In the genomic region with DNA sequence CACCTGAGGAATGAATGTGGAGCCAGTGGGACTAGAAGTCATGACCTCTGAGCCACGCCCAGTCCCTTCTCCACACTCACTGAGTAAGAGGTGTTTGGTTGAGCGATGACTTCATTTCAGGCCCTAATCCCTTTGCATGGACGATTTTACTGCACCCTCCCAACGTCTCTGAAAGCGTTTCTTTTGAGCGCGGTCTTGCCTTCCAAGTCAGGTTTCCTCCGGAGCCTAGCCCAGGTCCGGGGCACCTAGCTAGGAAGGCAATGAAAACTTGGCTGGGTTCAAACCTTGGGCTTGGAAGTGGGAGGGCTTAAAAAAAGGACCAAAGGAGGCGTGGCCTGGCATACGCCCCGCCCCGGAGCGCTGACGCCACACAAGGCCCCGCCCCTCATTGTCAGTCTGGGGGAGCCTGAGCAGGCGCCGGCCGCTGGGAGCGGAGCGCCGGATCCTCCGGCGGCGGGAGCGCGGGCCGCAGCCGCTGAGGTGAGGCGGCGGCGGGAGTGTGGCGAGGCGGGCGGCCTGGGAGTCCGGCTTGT, we compare ENCODE assay signal across 7 mouse cellular contexts. TPM values are rescaled to one million over a fixed set of nuclear protein-coding genes. Genes with fewer than 3 reads are reported as not detected.
DNase-seq lines count a peak whose midpoint lies in the region; ATAC-seq lines count a peak whose summit lies in the region.

TSS of gene Luzp1 (plus strand) at position 391 of the 533 bp plus-strand sequence.

- peak; percentile 90 for ATAC-seq in embryonic facial prominence, embryonic 11.5 days (replicated peaks; ENCODE audit: insufficient number of reproducible peaks, low FRiP score, low TSS enrichment, low read depth)
- ATAC-seq in granulocyte monocyte progenitor cell, adult 5-6 weeks (replicated peaks; ENCODE audit: poor library complexity, severe bottlenecking): peak; percentile 77
- peak; percentile 94 for ATAC-seq in midbrain, embryonic 13.5 days

- no peaks in the 10 kb centered on the region for H3K9me3 ChIP-seq in embryonic facial prominence, embryonic 11.5 days (replicated peaks; ENCODE audit: control insufficient read depth, low read length)
- no peaks in the 10 kb centered on the region for H3K9me3 ChIP-seq in limb, embryonic 10.5 days (replicated peaks)
- no peaks in the 10 kb centered on the region for H3K9me3 ChIP-seq in midbrain, embryonic 13.5 days

- peak within 1 kb of the TSS; percentile 70 for H3K4me2 ChIP-seq in embryonic facial prominence, embryonic 11.5 days (ENCODE audit: low read depth, low read length)
- peak within 1 kb of the TSS; percentile 71 for H3K4me2 ChIP-seq in midbrain, embryonic 13.5 days (replicated peaks)

- no peaks in the 10 kb centered on the region for H3K27me3 ChIP-seq in embryonic facial prominence, embryonic 11.5 days (ENCODE audit: control insufficient read depth, insufficient read depth, low read length)
- H3K27me3 ChIP-seq in limb, embryonic 10.5 days (ENCODE audit: low read depth, poor library complexity, severe bottlenecking): peaks cover 19% of the 10 kb centered on the region
- peaks cover 12% of the 10 kb centered on the region for H3K27me3 ChIP-seq in midbrain, embryonic 13.5 days

- 1% methylated on average over 34 of the region's 36 CpGs for WGBS in embryonic facial prominence, embryonic 11.5 days
- WGBS in limb, embryonic 10.5 days: 1% methylated on average over 36 of the region's 36 CpGs
- WGBS in midbrain, embryonic 13.5 days: under 1% methylated on average over 36 of the region's 36 CpGs

- no peaks in the 10 kb centered on the region; the same call in 1 of the 2 replicates for H3K4me1 ChIP-seq in embryonic facial prominence, embryonic 11.5 days (ENCODE audit: control insufficient read depth, insufficient read depth, low read length)
- H3K4me1 ChIP-seq in limb, embryonic 10.5 days: peaks cover 32% of the 10 kb centered on the region
- peaks cover 23% of the 10 kb centered on the region for H3K4me1 ChIP-seq in midbrain, embryonic 13.5 days (replicated peaks)

- peak; percentile 96 for DNase-seq in adrenal gland, postnatal 14 days
- peak; percentile 95 for DNase-seq in embryonic facial prominence, embryonic 11.5 days (ENCODE audit: low spot score)
- peak; percentile 94 for DNase-seq in kidney, adult 11 months
- peak; percentile 96 for DNase-seq in limb, embryonic 10.5 days (ENCODE audit: low spot score)
- DNase-seq in spleen, adult 12 weeks (ENCODE audit: low spot score): peak; percentile 76

- H3K36me3 ChIP-seq in embryonic facial prominence, embryonic 11.5 days (replicated peaks; ENCODE audit: control insufficient read depth, insufficient read depth, low read depth, low read length): no peaks in the 10 kb centered on the region
- no peaks in the 10 kb centered on the region for H3K36me3 ChIP-seq in limb, embryonic 10.5 days
- no peaks in the 10 kb centered on the region for H3K36me3 ChIP-seq in midbrain, embryonic 13.5 days

- peak within 1 kb of the TSS; percentile 97 for H3K9ac ChIP-seq in embryonic facial prominence, embryonic 11.5 days (replicated peaks; ENCODE audit: low read length)
- H3K9ac ChIP-seq in midbrain, embryonic 13.5 days (replicated peaks): peak within 1 kb of the TSS; percentile 90

- peak within 1 kb of the TSS; percentile 86 for H3K27ac ChIP-seq in embryonic facial prominence, embryonic 11.5 days (replicated peaks; ENCODE audit: low read depth, low read length)
- peak within 1 kb of the TSS; percentile 98 for H3K27ac ChIP-seq in limb, embryonic 10.5 days
- peak within 1 kb of the TSS; percentile 96 for H3K27ac ChIP-seq in midbrain, embryonic 13.5 days

- H3K4me3 ChIP-seq in embryonic facial prominence, embryonic 11.5 days (ENCODE audit: low read depth, low read length): peak within 1 kb of the TSS; percentile 92
- H3K4me3 ChIP-seq in limb, embryonic 10.5 days: peak within 1 kb of the TSS; percentile 72
- H3K4me3 ChIP-seq in midbrain, embryonic 13.5 days (replicated peaks): peak within 1 kb of the TSS; percentile 94

RNA-seq across cellular contexts. Expression of gene Luzp1, which starts in this region (rescaled TPM):
- 34.4 and 34.6 TPM in 2 replicates for total RNA-seq in adrenal gland, postnatal 14 days (2021)
- polyA plus RNA-seq in embryonic facial prominence, embryonic 11.5 days (2014; fragmentation: Nextera tagmentation; extraction: Ambion mirVana): 116 and 119 TPM in 2 replicates
- 6.2 and 10.2 TPM in 2 replicates for total RNA-seq in granulocyte monocyte progenitor cell, adult 5-6 weeks (2014; fragmentation: Nextera tagmentation)
- 4.0 and 4.1 TPM in 2 replicates for total RNA-seq in granulocyte monocyte progenitor cell, adult 5-6 weeks (2017)
- 151 and 152 TPM in 2 replicates for polyA plus RNA-seq in limb, embryonic 10.5 days (2016; fragmentation: Nextera tagmentation; extraction: Ambion mirVana)
- polyA plus RNA-seq in midbrain, embryonic 13.5 days (2015; fragmentation: Nextera tagmentation; extraction: Ambion mirVana): 68.1 and 79.1 TPM in 2 replicates

Comparison
In these comparisons a context has a peak if more than half of its experiments do, and no peak if none do; other contexts are left out.
1. Peak in every context shown above with its lines: DNase-seq, ATAC-seq, H3K4me3 ChIP-seq and H3K27ac ChIP-seq.